In genomic region chr15:36901830-36902285, GRCm38 (mm10) we compare ENCODE assay signal across 8 mouse cellular contexts.
DNase-seq lines count a peak whose midpoint lies in the region; ATAC-seq and TF ChIP-seq lines count a peak whose summit lies in the region.

No protein-coding gene starts in this region.

- no peak overlapping the region for H3K27ac ChIP-seq in ES-Bruce4 (ENCODE audit: insufficient read depth, low read length)
- peak overlapping the region; percentile 5 for H3K27ac ChIP-seq in forebrain, embryonic 13.5 days
- H3K27ac ChIP-seq in midbrain, embryonic 13.5 days, result peak overlapping the region; percentile 73
- H3K27ac ChIP-seq in stomach, embryonic 16.5 days (ENCODE audit: low read length), result peak overlapping the region; percentile 8; the same call in 1 of the 2 replicates

- no peaks in the 10 kb centered on the region for H3K27me3 ChIP-seq in ES-Bruce4 (ENCODE audit: control insufficient read depth, insufficient read depth, low read length, poor library complexity, severe bottlenecking)
- H3K27me3 ChIP-seq in forebrain, embryonic 13.5 days, result no peaks in the 10 kb centered on the region
- H3K27me3 ChIP-seq in midbrain, embryonic 13.5 days, result no peaks in the 10 kb centered on the region
- no peaks in the 10 kb centered on the region for H3K27me3 ChIP-seq in stomach, embryonic 16.5 days (ENCODE audit: control insufficient read depth, insufficient read depth, low read length)

- TF ChIP-seq EP300 in ES-Bruce4 (IDR thresholded peaks at IDR 0.05; ENCODE audit: insufficient read depth, low read depth, low read length), result 0 out of 2 replicates have a peak, but pooled peaks have one; percentile 8

- peaks cover 9% of the 10 kb centered on the region for H3K4me1 ChIP-seq in ES-Bruce4 (ENCODE audit: control insufficient read depth, insufficient read depth, low read length)
- H3K4me1 ChIP-seq in forebrain, embryonic 13.5 days, result peaks cover 15% of the 10 kb centered on the region
- H3K4me1 ChIP-seq in midbrain, embryonic 13.5 days (replicated peaks), result peaks cover 20% of the 10 kb centered on the region
- peaks cover 21% of the 10 kb centered on the region for H3K4me1 ChIP-seq in stomach, embryonic 16.5 days (ENCODE audit: control insufficient read depth, insufficient read depth, low read length)

- peak; percentile 58 for ATAC-seq in activated CD4-positive, CD25-positive, alpha-beta regulatory T cell, adult 4 months
- ATAC-seq in forebrain, embryonic 13.5 days, result peak; percentile 97
- ATAC-seq in inflammation-experienced regulatory T-cells, adult 6 months, result peak; percentile 78
- ATAC-seq in midbrain, embryonic 13.5 days, result peak; percentile 98
- ATAC-seq in stomach, embryonic 16.5 days (ENCODE audit: insufficient read depth, low FRiP score), result peak; percentile 54; the same call in 1 of the 2 replicates

- peak overlapping the region; percentile 23 for H3K4me2 ChIP-seq in forebrain, embryonic 13.5 days
- peak overlapping the region; percentile 34 for H3K4me2 ChIP-seq in midbrain, embryonic 13.5 days (replicated peaks)
- no peak overlapping the region for H3K4me2 ChIP-seq in stomach, embryonic 16.5 days (ENCODE audit: low read depth, low read length)

- no peak for TF ChIP-seq POLR2A in ES-Bruce4 (IDR thresholded peaks at IDR 0.05; ENCODE audit: insufficient read depth, low read length)

- intact Hi-C loops in left cerebral cortex, postnatal 36 days (cut with DNase I), result no loop called here

- WGBS in forebrain, embryonic 13.5 days, result 6% methylated on average over 7 of the region's 7 CpGs
- 2% methylated on average over 7 of the region's 7 CpGs for WGBS in midbrain, embryonic 13.5 days
- WGBS in stomach, embryonic 16.5 days, result 9% methylated on average over 7 of the region's 7 CpGs

- no peak for TF ChIP-seq CTCF in ES-Bruce4 (IDR thresholded peaks at IDR 0.05; ENCODE audit: low read depth, low read length)

- no peaks in the 10 kb centered on the region for H3K36me3 ChIP-seq in ES-Bruce4 (ENCODE audit: control insufficient read depth, insufficient read depth, low read length, poor library complexity, severe bottlenecking)
- no peaks in the 10 kb centered on the region for H3K36me3 ChIP-seq in forebrain, embryonic 13.5 days (ENCODE audit: poor library complexity, severe bottlenecking)
- no peaks in the 10 kb centered on the region for H3K36me3 ChIP-seq in midbrain, embryonic 13.5 days
- H3K36me3 ChIP-seq in stomach, embryonic 16.5 days (ENCODE audit: control insufficient read depth, insufficient read depth, low read length), result no peaks in the 10 kb centered on the region

- no peak overlapping the region for H3K4me3 ChIP-seq in ES-Bruce4 (ENCODE audit: low read depth, low read length)
- H3K4me3 ChIP-seq in forebrain, embryonic 13.5 days, result no peak overlapping the region
- H3K4me3 ChIP-seq in midbrain, embryonic 13.5 days (replicated peaks), result no peak overlapping the region
- no peak overlapping the region for H3K4me3 ChIP-seq in stomach, embryonic 16.5 days (replicated peaks; ENCODE audit: low read length)

- DNase-seq in left cerebral cortex, postnatal 36 days (ENCODE audit: low spot score in 2 of 2), result peak; percentile 51 to 60
- DNase-seq in adrenal gland, postnatal 25 days, result no peak

- no peaks in the 10 kb centered on the region for H3K9me3 ChIP-seq in ES-Bruce4 (replicated peaks; ENCODE audit: control insufficient read depth, insufficient read depth, low read length, poor library complexity, severe bottlenecking)
- H3K9me3 ChIP-seq in forebrain, embryonic 13.5 days (replicated peaks), result no peaks in the 10 kb centered on the region
- H3K9me3 ChIP-seq in midbrain, embryonic 13.5 days, result no peaks in the 10 kb centered on the region
- no peaks in the 10 kb centered on the region for H3K9me3 ChIP-seq in stomach, embryonic 16.5 days (replicated peaks; ENCODE audit: control insufficient read depth, low read length)

- H3K9ac ChIP-seq in ES-Bruce4 (ENCODE audit: low read depth, poor library complexity, severe bottlenecking), result no peak overlapping the region
- H3K9ac ChIP-seq in forebrain, embryonic 13.5 days, result peak overlapping the region; percentile 45; the same call in 1 of the 2 replicates
- peak overlapping the region; percentile 46; the same call in 1 of the 2 replicates for H3K9ac ChIP-seq in midbrain, embryonic 13.5 days (replicated peaks)
- peak overlapping the region; percentile 13; the same call in 1 of the 2 replicates for H3K9ac ChIP-seq in stomach, embryonic 16.5 days (ENCODE audit: low read length)
